Mouse (Mus musculus) CH12.LX (cell line): ENCODE measurements around the gene Cep250. TPM values are rescaled to one million over a fixed set of nuclear protein-coding genes. Genes with fewer than 3 reads are reported as not detected.

Experiments
- DNase-seq: peaks from one replicate; pipeline ENCODE4 v3.0.0-alpha.2; 2013; ENCODE audit errors: extremely low read depth
- H3K27ac ChIP-seq: 2 replicates; pipeline ENCODE4 v1.5.1; 2012; ENCODE audit warnings: low read depth, mild to moderate bottlenecking, control low read depth, moderate library complexity; ENCODE audit not compliant: insufficient read depth
- H3K27me3 ChIP-seq: replicated peaks from 2 replicates; pipeline ENCODE3; 2012; ENCODE audit warnings: inconsistent platforms
- H3K36me3 ChIP-seq, 2 experiments: replicated peaks in 1 of 2; 2 replicates each; pipeline versions ENCODE3 to v1.6.1; 2012; ENCODE audit warnings: inconsistent platforms in 1 of 2, low read length in 1 of 2, mild to moderate bottlenecking in 1 of 2, mixed read lengths in 1 of 2, moderate library complexity in 1 of 2; ENCODE audit not compliant: control insufficient read depth in 1 of 2, insufficient read depth in 1 of 2
- H3K4me1 ChIP-seq, 2 experiments: 2 replicates each; pipeline ENCODE4 v1.6.1; 2012; ENCODE audit warnings: inconsistent platforms in 1 of 2, moderate library complexity in 1 of 2; ENCODE audit not compliant: insufficient read depth in 2 of 2, control insufficient read depth in 1 of 2
- H3K4me2 ChIP-seq: 2 replicates; pipeline ENCODE4 v1.6.1; 2012; ENCODE audit warnings: low read depth, mild to moderate bottlenecking, control low read depth; ENCODE audit not compliant: poor library complexity, insufficient read depth, severe bottlenecking
- H3K4me3 ChIP-seq, 3 experiments: fragments of 150-350 bp in 1 of 3; sonication (generic) in 1 of 3; replicated peaks in 1 of 3; 2 replicates each; pipeline versions ENCODE3 to v1.5.1; 2011 to 2012; ENCODE audit warnings: low read depth in 2 of 3, low read length in 2 of 3, mild to moderate bottlenecking in 2 of 3, moderate library complexity in 2 of 3, control low read depth in 1 of 3, improper control_type of control experiment in 1 of 3, inconsistent platforms in 1 of 3, mixed read lengths in 1 of 3; ENCODE audit not compliant: poor library complexity in 1 of 3
- H3K79me2 ChIP-seq: replicated peaks from 2 replicates; pipeline ENCODE4 v1.6.1; 2012; ENCODE audit warnings: mild to moderate bottlenecking, moderate library complexity; ENCODE audit not compliant: control insufficient read depth, poor library complexity, insufficient read depth, severe bottlenecking; ENCODE audit errors: extremely low read depth
- H3K9ac ChIP-seq: 2 replicates; pipeline ENCODE4 v1.6.1; 2012; ENCODE audit warnings: low read depth, mild to moderate bottlenecking, control low read depth, moderate library complexity; ENCODE audit not compliant: insufficient read depth
- H3K9me3 ChIP-seq: replicated peaks from 2 replicates; pipeline ENCODE3; 2012; ENCODE audit warnings: low read length, inconsistent platforms, mixed read lengths
- BHLHE40 ChIP-seq: IDR thresholded peaks from 2 replicates; pipeline ENCODE4 v1.6.1; 2011; ENCODE audit warnings: mild to moderate bottlenecking, low read depth, low read length, improper control_type of control experiment
- CHD1 ChIP-seq: IDR thresholded peaks from 2 replicates; pipeline ENCODE4 v1.6.1; 2012; ENCODE audit warnings: low read depth, low read length, improper control_type of control experiment, inconsistent platforms
- CHD2 ChIP-seq: IDR thresholded peaks from 2 replicates; pipeline ENCODE4 v1.6.1; 2011; ENCODE audit warnings: low read length, improper control_type of control experiment
- CTCF ChIP-seq, 2 experiments: IDR thresholded peaks in 1 of 2; conservative IDR thresholded peaks in 1 of 2; 2 replicates each; pipeline ENCODE4 v1.5.1; 2011 to 2012; ENCODE audit warnings: low read depth in 2 of 2, low read length in 2 of 2, improper control_type of control experiment in 1 of 2, inconsistent platforms in 1 of 2, mild to moderate bottlenecking in 1 of 2, moderate library complexity in 1 of 2
- ELF1 ChIP-seq: IDR thresholded peaks from 2 replicates; pipeline ENCODE4 v1.6.1; 2014; ENCODE audit warnings: low read depth, mild to moderate bottlenecking, inconsistent platforms, low read length, improper control_type of control experiment
- GABPA ChIP-seq: IDR thresholded peaks from 2 replicates; pipeline ENCODE4 v1.6.1; 2012; ENCODE audit warnings: low read depth, low read length, improper control_type of control experiment, inconsistent platforms; ENCODE audit not compliant: insufficient replicate concordance
- HCFC1 ChIP-seq: IDR thresholded peaks from 2 replicates; pipeline ENCODE4 v1.6.1; 2012; ENCODE audit warnings: low read depth, mild to moderate bottlenecking, inconsistent platforms, low read length, improper control_type of control experiment
- KAT2A ChIP-seq: IDR thresholded peaks from 2 replicates; pipeline ENCODE4 v1.6.1; 2012; ENCODE audit warnings: low read length, improper control_type of control experiment, inconsistent platforms; ENCODE audit not compliant: insufficient replicate concordance
- MAX ChIP-seq: IDR thresholded peaks from 2 replicates; pipeline ENCODE4 v1.6.1; 2011; ENCODE audit warnings: low read length, improper control_type of control experiment
- MAZ ChIP-seq: IDR thresholded peaks from 2 replicates; pipeline ENCODE4 v1.6.1; 2012; ENCODE audit warnings: low read depth, mild to moderate bottlenecking, inconsistent platforms, low read length, improper control_type of control experiment, moderate library complexity
- MEF2A ChIP-seq: IDR thresholded peaks from 2 replicates; pipeline ENCODE4 v1.6.1; 2014; ENCODE audit warnings: low read depth, mild to moderate bottlenecking, inconsistent platforms, low read length, improper control_type of control experiment, borderline replicate concordance
- MXI1 ChIP-seq: IDR thresholded peaks from 2 replicates; pipeline ENCODE4 v1.6.1; 2011; ENCODE audit warnings: mild to moderate bottlenecking, low read depth, low read length, improper control_type of control experiment
- MYC ChIP-seq: IDR thresholded peaks from 2 replicates; pipeline ENCODE4 v1.6.1; 2011; ENCODE audit warnings: low read depth, mild to moderate bottlenecking, improper control_type of control experiment, low read length
- NELFE ChIP-seq: IDR thresholded peaks from 2 replicates; pipeline ENCODE4 v1.6.1; 2011; ENCODE audit warnings: low read depth, low read length, improper control_type of control experiment
- NRF1 ChIP-seq: IDR thresholded peaks from 2 replicates; pipeline ENCODE4 v1.6.1; 2014; ENCODE audit warnings: low read depth, mild to moderate bottlenecking, inconsistent platforms, low read length, improper control_type of control experiment, moderate library complexity
- PAX5 ChIP-seq: IDR thresholded peaks from 2 replicates; pipeline ENCODE4 v1.6.1; 2012; ENCODE audit warnings: low read length, inconsistent platforms, mixed read lengths
- POLR2A ChIP-seq: IDR thresholded peaks from 2 replicates; pipeline ENCODE4 v1.6.1; 2011; ENCODE audit warnings: low read depth, mild to moderate bottlenecking, improper control_type of control experiment, low read length
- SIN3A ChIP-seq: IDR thresholded peaks from 2 replicates; pipeline ENCODE4 v1.6.1; 2012; ENCODE audit warnings: low read length, improper control_type of control experiment, inconsistent platforms
- UBTF ChIP-seq: IDR thresholded peaks from 2 replicates; pipeline ENCODE4 v1.6.1; 2012; ENCODE audit warnings: low read depth, mild to moderate bottlenecking, inconsistent platforms, low read length, improper control_type of control experiment, moderate library complexity
- USF1 ChIP-seq: IDR thresholded peaks from 2 replicates; pipeline ENCODE4 v1.6.1; 2014; ENCODE audit warnings: low read depth, mild to moderate bottlenecking, inconsistent platforms, low read length, improper control_type of control experiment
- ZC3H11A ChIP-seq: IDR thresholded peaks from 2 replicates; pipeline ENCODE4 v1.6.1; 2012; ENCODE audit warnings: low read depth, mild to moderate bottlenecking, inconsistent platforms, low read length, improper control_type of control experiment
- dilution Hi-C: fragments of 300-500 bp; cut with MboI; formaldehyde crosslinking; loops from 2 replicates; pipeline ENCODE4 v1.14.3; 2020; ENCODE audit warnings: low sequenced_read_pairs; ENCODE audit not compliant: extremely low pct_unique_long_range_greater_than_20kb, extremely low pct_ligation_motif_present
- in situ Hi-C: fragments of 300-500 bp; cut with MboI; formaldehyde crosslinking; loops from 3 replicates; pipeline ENCODE4 v1.14.3; 2019; ENCODE audit warnings: low sequenced_read_pairs, low pct_ligation_motif_present, low pct_unique_long_range_greater_than_20kb, mixed read lengths
- polyA plus RNA-seq: library from polyadenylated mRNA; unstranded; fragments of >175 nt; gene quantifications from 2 replicates; pipeline ENCODE4 v1.2.1, GENCODE M21; 2012; ENCODE audit warnings: low read depth; ENCODE audit not compliant: insufficient read length
- total RNA-seq, 2 experiments: library from RNA; depleted of rRNA; stranded (reverse); fragments of 300-350 nt in 1 of 2; fragments of >200 nt in 1 of 2; gene quantifications; 2 replicates each; pipeline ENCODE4 v1.2.3; 2012 to 2014

The Cep250 gene
- total and polyA plus RNA-seq, 3 experiments, result 13.5 to 29.1 (median 25.8) TPM

DNA sequence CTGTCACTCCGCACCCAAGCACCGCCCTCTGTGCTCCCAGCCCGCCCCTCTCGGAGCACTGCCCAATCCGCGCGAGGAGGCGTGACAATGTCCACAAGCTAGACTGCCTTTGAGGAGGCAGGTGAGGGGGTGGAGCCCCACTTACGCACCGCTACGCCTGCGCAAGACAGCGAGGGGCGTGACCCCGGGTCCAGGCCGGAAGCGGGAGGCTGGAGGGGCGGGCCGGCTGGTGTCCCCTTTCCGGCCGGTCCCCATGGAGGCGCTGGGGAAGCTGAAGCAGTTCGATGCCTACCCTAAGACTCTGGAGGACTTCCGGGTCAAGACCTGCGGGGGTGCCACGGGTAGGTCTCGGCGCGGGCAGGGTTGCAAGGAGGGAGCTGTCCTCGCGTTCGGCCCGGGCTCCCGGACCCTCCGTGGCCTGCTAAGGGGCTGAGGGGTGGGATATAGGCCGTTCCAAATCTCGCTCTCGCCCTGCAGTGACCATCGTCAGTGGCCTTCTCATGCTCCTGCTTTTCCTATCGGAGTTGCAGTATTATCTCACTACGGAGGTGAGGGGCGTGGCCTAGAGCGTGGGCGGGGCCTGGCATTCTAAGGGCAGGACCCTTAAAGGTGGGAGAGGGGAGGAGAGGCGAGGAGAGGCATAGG is 51.8 kb downstream of the Cep250 start, which contains the start of the genes 6430550D23Rik and Ergic3:
6430550D23Rik (minus strand) TSS at position 90 of the 645 bp plus-strand sequence.
Ergic3 (plus strand) TSS at position 158 of the 645 bp plus-strand sequence.
- Histone ChIP-seq H3K27me3 (no peaks in the 10 kb centered on the region), H3K27ac (peak within 1 kb of the TSS; percentile 38), H3K4me2 (peak within 1 kb of the TSS; percentile 79), H3K79me2 (peaks cover 3% of the 10 kb centered on the region; the same call in 1 of the 2 replicates), H3K4me1 (peaks cover 5 to 20% of the 10 kb centered on the region in 2 experiments), H3K9ac (peak within 1 kb of the TSS; percentile 93), H3K9me3 (peaks cover 2% of the 10 kb centered on the region), H3K4me3 (peak within 1 kb of the TSS; percentile 90 to 97 (median 96)), H3K36me3 (peaks cover 31 to 44% of the 10 kb centered on the region in 2 experiments)
- peak; percentile 99 for DNase-seq
- dilution Hi-C loops (no loop called here), in situ Hi-C loops (no loop called here)
- TF ChIP-seq NRF1, result peak; percentile 99
- no peak for TF ChIP-seq MXI1
- 0 out of 2 replicates have a peak, but pooled peaks have one; percentile 3 for TF ChIP-seq MAX
- TF ChIP-seq MAZ, result no peak
- TF ChIP-seq PAX5, result no peak
- peak; percentile 50; the same call in 1 of the 2 replicates for TF ChIP-seq SIN3A
- TF ChIP-seq HCFC1, result peak; percentile 78
- TF ChIP-seq BHLHE40, result 0 out of 2 replicates have a peak, but pooled peaks have one; percentile 25
- TF ChIP-seq POLR2A, result peak; percentile 80
- TF ChIP-seq NELFE, result peak; percentile 59; the same call in 1 of the 2 replicates
- peak; percentile 87 for TF ChIP-seq ELF1
- TF ChIP-seq MEF2A, result peak; percentile 33; the same call in 1 of the 2 replicates

DNA sequence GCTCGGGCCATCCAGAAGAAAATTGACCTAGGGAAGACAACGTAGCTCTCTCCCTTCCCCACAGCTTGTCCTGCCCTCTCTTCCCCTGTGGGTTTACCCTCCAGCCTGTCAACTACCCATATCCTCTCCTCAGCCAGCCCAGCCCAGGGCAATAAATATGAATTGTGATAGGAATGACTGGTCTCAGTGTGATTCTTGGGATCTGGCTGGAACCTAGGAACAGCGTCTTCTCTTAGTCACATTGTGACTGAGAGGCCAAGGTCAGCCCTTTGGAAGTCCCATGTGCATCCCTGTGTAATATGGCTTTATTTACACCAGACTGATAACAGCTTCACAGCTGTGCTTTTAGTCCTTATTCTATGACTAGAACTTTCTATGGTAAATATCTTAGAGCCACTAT is 61.8 kb downstream of the Cep250 start:
- in situ Hi-C loops, result no loop called here
- TF ChIP-seq CTCF (conservative IDR thresholded peaks at IDR 0.05 in 1 of 2, IDR thresholded peaks at IDR 0.05 in 1 of 2; ENCODE audit: low read depth in 2 of 2, low read length in 2 of 2) (no peak), KAT2A (no peak), MYC (no peak), HCFC1 (no peak), NRF1 (no peak), MAZ (no peak), ZC3H11A (no peak), GABPA (no peak), CHD1 (no peak), USF1 (no peak), CHD2 (no peak), UBTF (no peak), MEF2A (no peak), PAX5 (no peak), ELF1 (no peak), MAX (no peak)
- TF ChIP-seq, all 38 proteins: peak for 0

More for the DNA sequence above, 61.8 kb downstream of the Cep250 start:
- Histone ChIP-seq H3K9me3 (no peaks in the 10 kb centered on the region), H3K4me1 (no peaks in the 10 kb centered on the region), H3K79me2 (no peaks in the 10 kb centered on the region), H3K4me3 (no peak overlapping the region), H3K36me3 (peaks cover 55 to 75% of the 10 kb centered on the region in 2 experiments), H3K27ac (no peak overlapping the region), H3K4me2 (no peak overlapping the region), H3K27me3 (no peaks in the 10 kb centered on the region), H3K9ac (no peak overlapping the region)
- dilution Hi-C loops, result no loop called here
- DNase-seq, result no peak
